9 mouse cellular contexts compared by ENCODE assay signal in the genomic region with DNA sequence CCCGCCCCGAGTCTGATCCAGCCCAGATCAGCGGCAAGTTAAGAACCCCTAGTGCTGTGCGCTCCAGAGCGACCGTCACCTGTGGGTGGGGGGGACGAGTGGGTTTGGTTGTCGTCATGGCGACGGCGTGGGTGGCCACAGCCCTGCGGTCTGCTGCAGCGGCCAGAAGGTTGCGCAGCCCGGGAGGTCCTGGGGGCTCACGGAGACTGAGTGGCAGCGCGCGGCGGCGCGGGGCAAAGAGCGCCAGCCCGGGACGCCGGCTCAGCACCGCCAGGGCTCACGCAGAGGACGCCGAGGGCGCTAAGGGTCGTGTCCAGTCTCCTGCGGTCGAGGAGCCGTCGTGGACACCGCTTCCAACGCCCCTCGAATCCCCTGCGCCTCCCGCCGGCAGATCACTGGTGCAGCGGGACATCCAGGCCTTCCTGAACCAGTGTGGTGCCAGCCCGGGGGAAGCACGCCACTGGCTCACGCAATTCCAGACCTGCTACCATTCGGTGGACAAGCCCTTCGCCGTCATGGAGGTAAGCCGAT. TPM values are rescaled to one million over a fixed set of nuclear protein-coding genes. Genes with fewer than 3 reads are reported as not detected.
DNase-seq lines count a peak whose midpoint lies in the region; ATAC-seq and TF ChIP-seq lines count a peak whose summit lies in the region.
"Had no signal": no experiment of that assay in that cellular context is flagged by ENCODE, and none has a peak within 500 bp of the region (broad histone marks: within the 10 kb centered on the region; RNA-seq: fewer than 3 reads in every experiment).

Gene Nags (plus strand): TSS at position 43 of the 531 bp plus-strand sequence.

- TF ChIP-seq CTCF in kidney, adult 2 months (conservative IDR thresholded peaks at IDR 0.05; ENCODE audit: insufficient read depth, insufficient read length, low read depth, low read length), result no peak

- H3K9ac ChIP-seq in intestine, embryonic 15.5 days, result peak within 1 kb of the TSS; percentile 52
- H3K9ac ChIP-seq in neural tube, embryonic 12.5 days, result 0 out of 2 replicates have a peak within 1 kb of the TSS, but pooled peaks have one; percentile 18

- WGBS in kidney, adult 2 months, result 6% methylated on average over 49 of the region's 50 CpGs
- 1% methylated on average over 50 of the region's 50 CpGs for WGBS in intestine, embryonic 15.5 days
- WGBS in neural tube, embryonic 12.5 days, result 3% methylated on average over 50 of the region's 50 CpGs

- no peak for TF ChIP-seq POLR2A in kidney, adult 2 months (IDR thresholded peaks at IDR 0.05; ENCODE audit: low read depth, low read length)

- ATAC-seq in intestine, embryonic 15.5 days, result peak; percentile 17
- ATAC-seq in neural tube, embryonic 12.5 days (ENCODE audit: low FRiP score, low read depth), result no peak
- ATAC-seq: Patski had no signal

- H3K27ac ChIP-seq in kidney, adult 2 months (ENCODE audit: insufficient read depth, low read depth, low read length), result no peak within 1 kb of the TSS
- peak within 1 kb of the TSS; percentile 56 for H3K27ac ChIP-seq in intestine, embryonic 15.5 days
- no peak within 1 kb of the TSS for H3K27ac ChIP-seq in neural tube, embryonic 12.5 days

- no peaks in the 10 kb centered on the region for H3K9me3 ChIP-seq in intestine, embryonic 15.5 days
- H3K9me3 ChIP-seq in neural tube, embryonic 12.5 days, result no peaks in the 10 kb centered on the region

- no peak for DNase-seq in kidney, adult 2 months
- DNase-seq in kidney, postnatal 10 days, result no peak
- DNase-seq in embryo, embryonic 11 days, result peak; percentile 38
- DNase-seq in layer of hippocampus, adult 9-10 months (ENCODE audit: low spot score), result no peak
- DNase-seq in frontal cortex, postnatal 10 days (ENCODE audit: low spot score in 2 of 2), result no peak
- no peak for DNase-seq in left cerebral cortex, adult 8-10 months (ENCODE audit: low spot score in 2 of 2)

- H3K36me3 ChIP-seq in kidney, adult 2 months (ENCODE audit: control insufficient read depth, insufficient read depth, low read length), result no peaks in the 10 kb centered on the region
- no peaks in the 10 kb centered on the region for H3K36me3 ChIP-seq in intestine, embryonic 15.5 days
- no peaks in the 10 kb centered on the region for H3K36me3 ChIP-seq in neural tube, embryonic 12.5 days

- peak within 1 kb of the TSS; percentile 66 for H3K4me2 ChIP-seq in intestine, embryonic 15.5 days (replicated peaks)
- peak within 1 kb of the TSS; percentile 51 for H3K4me2 ChIP-seq in neural tube, embryonic 12.5 days (replicated peaks)

- H3K27me3 ChIP-seq in kidney, adult 2 months (replicated peaks; ENCODE audit: control insufficient read depth, insufficient read depth, low read length), result no peaks in the 10 kb centered on the region; the same call in 1 of the 2 replicates
- H3K27me3 ChIP-seq in intestine, embryonic 15.5 days (replicated peaks), result peaks cover 41% of the 10 kb centered on the region
- H3K27me3 ChIP-seq in neural tube, embryonic 12.5 days (replicated peaks), result peaks cover 67% of the 10 kb centered on the region
- H3K27me3 ChIP-seq: Patski had no signal

- H3K4me3 ChIP-seq in kidney, adult 2 months (ENCODE audit: insufficient read depth, low read depth, low read length), result peak within 1 kb of the TSS; percentile 5; the same call in 1 of the 2 replicates
- H3K4me3 ChIP-seq in intestine, embryonic 15.5 days (replicated peaks), result peak within 1 kb of the TSS; percentile 45
- H3K4me3 ChIP-seq in neural tube, embryonic 12.5 days, result peak within 1 kb of the TSS; percentile 22; the same call in 1 of the 2 replicates

- H3K4me1 ChIP-seq in kidney, adult 2 months (ENCODE audit: control insufficient read depth, insufficient read depth, low read length), result 0 out of 2 replicates have a peak, but pooled peaks cover 5% of the 10 kb centered on the region
- peaks cover 28% of the 10 kb centered on the region for H3K4me1 ChIP-seq in intestine, embryonic 15.5 days (replicated peaks)
- peaks cover 15% of the 10 kb centered on the region; the same call in 1 of the 2 replicates for H3K4me1 ChIP-seq in neural tube, embryonic 12.5 days

RNA-seq across cellular contexts. Expression of gene Nags, which starts in this region (rescaled TPM):
- 0.23 and 0.39 TPM in 2 replicates for polyA plus RNA-seq in kidney, adult 2 months (2012; rRNA removed)
- polyA plus RNA-seq in intestine, embryonic 15.5 days (2015; fragmentation: Nextera tagmentation; extraction: Ambion mirVana), result 24.0 and 25.6 TPM in 2 replicates
- not detected in 2 replicates for polyA plus RNA-seq in neural tube, embryonic 12.5 days (2016; fragmentation: Nextera tagmentation; extraction: Ambion mirVana)
- total RNA-seq in left cerebral cortex, adult 8-10 months (2022), result under 1 TPM in 1 of 4 experiments, not detected in 3; 0.18 TPM
- polyA plus RNA-seq: Patski had no signal

Comparison
In these comparisons a context has a peak if more than half of its experiments do, and no peak if none do; other contexts are left out.
1. RNA of gene Nags (polyA plus RNA-seq): 24.0 to 25.6 TPM in intestine, embryonic 15.5 days; 0.23 to 0.39 TPM in kidney, adult 2 months and not detected in neural tube, embryonic 12.5 days; every median in the first group is over 10 times any median in the second.
2. Peak in every context shown above with its lines, with median percentiles within 50 percentile points of each other: H3K4me3 ChIP-seq.